Mouse (Mus musculus): Measurements from ENCODE around the gene Atxn7l1. TPM values are rescaled to one million over a fixed set of nuclear protein-coding genes. Genes with fewer than 3 reads are reported as not detected.
A peak's percentile ranks its signal among the peaks of the same experiment; 100 is the strongest.

Gene Atxn7l1
- total RNA-seq, 2 experiments from 2014 or later, result 61.4 to 62.9 TPM

DNA sequence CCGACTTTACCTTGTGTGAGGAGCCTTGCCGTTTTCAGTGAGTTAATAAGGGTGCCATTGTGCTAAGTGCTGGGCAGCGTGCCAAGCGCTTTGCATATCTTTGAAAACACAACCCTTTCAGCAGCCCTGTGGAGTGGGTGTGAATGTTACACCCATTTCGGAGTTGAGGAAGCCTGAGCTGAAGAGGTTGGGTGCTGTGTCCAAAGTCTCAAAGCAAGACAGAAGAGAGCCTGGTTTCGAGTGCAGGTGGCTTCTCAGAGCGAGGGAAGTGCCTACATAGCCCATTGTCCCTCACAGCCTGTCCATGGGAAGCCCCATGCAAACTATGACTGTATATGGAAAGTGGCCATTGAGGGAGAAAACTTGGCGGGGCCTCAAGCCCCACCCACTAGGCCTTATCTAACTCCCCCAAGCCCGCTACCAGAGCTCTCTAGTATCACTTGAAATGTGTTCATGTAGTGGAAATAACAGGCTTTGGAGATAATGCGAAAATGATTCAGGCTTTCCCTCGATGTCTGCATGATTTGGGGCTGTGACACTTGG is 73.1 kb downstream of the Atxn7l1 start:
- no peak for DNase-seq
- intact Hi-C loops (cut with DNase I), result no loop called here

DNA sequence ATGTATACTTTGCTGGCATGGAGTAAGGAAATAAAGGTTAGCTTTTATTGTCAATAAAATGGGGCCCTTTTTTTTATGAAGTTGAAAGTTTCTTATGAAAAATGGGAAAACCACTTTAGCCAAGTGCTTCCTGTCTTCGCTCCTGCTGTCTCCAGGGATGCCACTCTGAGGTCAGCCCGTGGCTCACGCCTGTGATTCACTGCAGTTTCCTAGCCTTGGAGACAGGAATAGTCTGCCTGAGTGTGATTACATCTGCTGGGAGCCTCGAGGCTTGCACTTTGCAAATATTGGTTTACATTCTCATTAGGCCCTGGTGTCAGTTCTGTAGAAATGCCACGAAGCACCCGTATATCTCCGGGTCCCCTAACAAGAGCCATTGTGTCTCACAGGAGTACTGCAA is 74.7 kb downstream of the Atxn7l1 start:
- DNase-seq, result no peak
- intact Hi-C loops (cut with DNase I), result no loop called here

DNA sequence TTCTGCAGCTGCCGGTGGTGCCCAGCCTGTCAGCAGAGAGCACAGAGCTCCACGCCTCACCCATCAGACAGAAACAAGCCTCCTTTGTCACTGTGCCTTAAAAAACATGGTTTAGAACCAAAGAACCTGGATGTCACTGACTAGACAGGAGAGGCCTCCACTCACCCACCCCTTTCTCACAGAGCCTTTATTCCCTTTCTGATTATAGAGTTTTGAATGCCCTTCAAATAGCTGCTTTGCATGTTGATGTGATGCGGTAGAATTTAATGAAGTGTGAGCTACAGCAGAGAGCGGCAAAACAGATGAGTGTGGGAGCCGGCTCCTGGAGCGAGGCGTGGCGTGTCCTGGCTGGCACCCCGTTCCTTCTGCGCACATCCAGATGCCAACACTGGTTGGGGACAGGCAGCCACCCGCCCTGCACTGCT is 77.6 kb downstream of the Atxn7l1 start:
- no peak for DNase-seq
- intact Hi-C loops (cut with DNase I), result no loop called here

DNA sequence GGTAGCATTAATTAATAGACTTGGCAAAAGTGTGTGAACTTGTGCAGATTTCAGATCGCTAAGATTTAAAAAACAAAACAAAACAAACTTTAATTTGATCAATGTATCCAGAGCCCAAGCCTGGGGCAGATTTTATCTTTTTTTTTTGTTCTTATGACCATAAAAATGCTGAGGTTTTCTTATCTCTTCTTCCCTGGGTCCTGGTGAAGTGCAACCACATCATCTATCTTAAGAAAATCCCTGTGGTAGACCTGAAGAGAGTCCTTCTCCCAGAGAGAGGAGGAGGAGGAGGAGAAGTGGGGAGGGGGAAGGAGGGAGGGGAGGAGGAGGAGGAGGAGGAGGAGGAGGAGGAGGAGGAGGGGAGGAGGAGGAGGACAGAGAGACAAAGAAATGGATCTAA is 78.5 kb downstream of the Atxn7l1 start:
- DNase-seq, result no peak
- intact Hi-C loops (cut with DNase I), result no loop called here

DNA sequence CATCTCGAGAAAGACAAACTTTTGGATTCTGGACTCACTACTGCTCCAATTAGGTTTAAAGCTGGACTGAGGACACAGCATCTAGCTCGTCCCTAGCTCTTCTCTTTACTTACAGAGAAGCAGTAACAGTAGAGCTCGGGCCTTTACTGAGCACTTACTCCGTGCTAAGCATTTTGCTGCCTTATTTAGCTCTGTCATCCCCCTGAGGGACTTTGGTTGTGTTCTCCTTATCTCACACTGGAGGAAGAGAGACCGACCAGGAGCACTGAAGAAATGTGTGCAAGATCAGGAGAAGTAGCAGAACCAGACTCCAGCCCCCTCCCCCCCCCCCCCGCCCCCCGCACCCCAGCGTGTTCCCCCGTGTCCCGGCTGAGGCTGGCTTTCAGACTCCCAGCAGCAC is 79.1 kb downstream of the Atxn7l1 start:
- intact Hi-C loops (cut with DNase I), result no loop called here
- no peak for DNase-seq

DNA sequence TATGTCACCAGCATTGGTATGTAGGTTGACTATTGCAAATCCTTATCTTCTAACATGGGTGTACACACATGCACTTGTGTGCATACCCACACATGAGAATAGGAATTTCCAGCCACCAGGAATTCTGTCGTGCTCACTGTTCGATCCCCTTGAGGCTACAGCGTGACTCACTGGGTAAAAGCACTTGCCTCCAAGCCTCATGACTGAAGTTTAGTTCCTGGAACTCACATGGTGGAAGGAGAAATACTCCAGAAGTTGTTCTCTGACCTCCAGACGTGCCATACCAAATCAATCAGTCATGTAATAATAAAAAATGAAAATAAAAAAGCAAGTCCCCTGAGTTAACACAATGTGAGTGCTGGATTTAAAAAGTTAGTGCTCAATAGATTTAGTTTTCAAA is 87.8 kb downstream of the Atxn7l1 start:
- intact Hi-C loops (cut with DNase I), result no loop called here
- DNase-seq, result no peak

DNA sequence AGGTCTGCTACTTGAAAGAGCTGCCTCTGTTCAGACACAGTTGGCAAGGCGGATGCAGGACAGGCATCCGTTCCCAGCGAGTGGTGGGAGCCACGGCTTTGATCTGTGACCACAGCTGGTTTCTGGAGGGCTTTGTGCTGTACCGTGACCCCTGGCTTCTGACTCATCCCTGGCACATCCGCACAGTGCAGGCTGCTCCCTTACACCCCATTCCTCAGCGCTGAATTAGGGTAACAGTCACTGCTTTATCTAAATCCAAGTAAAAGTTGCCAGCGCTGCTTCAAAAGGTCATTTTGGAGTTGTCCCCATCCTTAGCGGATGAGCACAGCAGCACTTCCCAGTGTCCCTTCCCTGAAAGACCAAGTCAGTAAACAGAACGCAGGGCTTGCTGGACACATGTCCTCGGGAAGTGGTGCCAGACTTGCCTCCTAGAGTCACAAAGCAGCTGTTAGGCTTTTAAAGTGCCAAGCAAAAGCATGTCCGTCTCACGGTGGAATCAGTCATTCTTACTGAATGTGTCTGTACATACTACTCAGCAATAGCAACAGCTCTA is 88.4 kb downstream of the Atxn7l1 start:
- intact Hi-C loops (cut with DNase I), result no loop called here
- peak; percentile 40 for DNase-seq

DNA sequence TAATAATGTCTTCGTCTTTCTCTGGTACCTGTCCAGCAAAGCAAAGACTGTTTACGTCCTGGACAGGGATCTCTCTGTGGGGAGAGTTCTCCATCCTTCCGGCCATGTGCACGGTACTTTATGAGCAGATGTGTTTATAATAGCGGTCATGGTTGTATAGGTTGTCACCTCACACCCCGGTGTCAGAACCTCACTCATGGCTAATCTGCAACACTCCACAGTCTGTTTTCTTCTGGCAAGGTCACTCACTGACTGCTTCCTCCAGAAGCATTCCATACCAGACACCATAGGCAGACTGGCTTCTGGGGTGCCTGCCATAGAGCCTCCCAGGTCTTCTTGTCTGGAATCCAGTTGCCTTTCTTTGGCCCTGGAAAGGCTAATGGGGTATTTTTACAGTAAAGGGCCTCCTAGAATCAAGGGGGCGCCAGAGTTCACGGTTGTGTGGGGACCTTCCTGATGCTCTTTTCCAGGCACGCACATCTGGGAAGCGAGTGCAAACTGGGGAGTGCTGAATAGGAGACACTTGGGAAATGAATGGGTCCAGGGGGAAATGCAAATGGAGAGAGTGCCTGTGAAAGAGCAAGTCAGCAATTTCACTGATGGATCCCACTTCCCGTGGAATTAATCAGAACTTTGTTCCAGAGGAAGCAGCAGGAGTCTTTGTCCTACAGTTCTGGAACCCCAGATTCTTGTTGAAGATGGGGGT is 89.0 kb downstream of the Atxn7l1 start:
- intact Hi-C loops (cut with DNase I), result no loop called here
- DNase-seq, result no peak

DNA sequence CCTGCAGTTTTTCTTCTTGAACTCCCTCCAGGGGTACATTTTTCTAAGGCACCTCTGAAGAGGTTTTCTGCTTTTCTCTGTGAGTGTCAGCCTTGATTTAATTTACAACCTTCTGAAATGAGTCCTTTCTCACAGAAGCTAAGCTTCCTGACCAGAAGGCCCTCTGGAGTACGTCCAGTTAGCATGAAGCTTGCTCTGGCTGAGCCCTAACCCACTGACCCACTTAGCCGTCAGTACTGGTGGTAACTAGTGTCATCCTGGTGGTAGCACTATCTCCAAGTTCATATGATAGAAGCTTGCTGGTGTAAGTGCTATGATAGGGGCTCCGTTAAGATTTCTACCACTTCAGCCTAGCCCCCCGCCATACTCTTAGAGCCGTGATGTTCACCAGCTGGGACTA is 89.6 kb downstream of the Atxn7l1 start:
- intact Hi-C loops (cut with DNase I), result no loop called here

DNA sequence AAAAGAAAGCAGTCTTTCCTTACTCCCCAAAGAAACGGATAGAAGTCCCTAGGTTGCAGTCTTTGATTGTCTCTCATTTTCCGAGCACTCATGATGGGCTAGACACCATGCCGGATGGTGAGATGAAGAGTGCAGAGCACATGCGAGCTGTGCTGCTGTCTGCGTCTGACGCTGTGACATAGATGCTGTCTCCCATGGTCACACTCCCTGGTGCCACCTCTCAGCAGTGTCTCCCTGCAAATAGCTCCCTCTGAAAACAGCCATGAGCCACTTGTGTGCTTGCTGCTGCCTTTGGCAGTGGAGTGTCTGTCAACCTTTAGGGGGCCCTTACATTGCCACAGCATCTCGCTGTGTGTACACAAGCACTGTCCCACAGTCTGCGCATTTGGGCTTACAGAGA is 95.2 kb downstream of the Atxn7l1 start:
- no peak for DNase-seq
- intact Hi-C loops (cut with DNase I), result no loop called here

More for the DNA sequence above, 89.6 kb downstream of the Atxn7l1 start:
- no peak for DNase-seq

DNA sequence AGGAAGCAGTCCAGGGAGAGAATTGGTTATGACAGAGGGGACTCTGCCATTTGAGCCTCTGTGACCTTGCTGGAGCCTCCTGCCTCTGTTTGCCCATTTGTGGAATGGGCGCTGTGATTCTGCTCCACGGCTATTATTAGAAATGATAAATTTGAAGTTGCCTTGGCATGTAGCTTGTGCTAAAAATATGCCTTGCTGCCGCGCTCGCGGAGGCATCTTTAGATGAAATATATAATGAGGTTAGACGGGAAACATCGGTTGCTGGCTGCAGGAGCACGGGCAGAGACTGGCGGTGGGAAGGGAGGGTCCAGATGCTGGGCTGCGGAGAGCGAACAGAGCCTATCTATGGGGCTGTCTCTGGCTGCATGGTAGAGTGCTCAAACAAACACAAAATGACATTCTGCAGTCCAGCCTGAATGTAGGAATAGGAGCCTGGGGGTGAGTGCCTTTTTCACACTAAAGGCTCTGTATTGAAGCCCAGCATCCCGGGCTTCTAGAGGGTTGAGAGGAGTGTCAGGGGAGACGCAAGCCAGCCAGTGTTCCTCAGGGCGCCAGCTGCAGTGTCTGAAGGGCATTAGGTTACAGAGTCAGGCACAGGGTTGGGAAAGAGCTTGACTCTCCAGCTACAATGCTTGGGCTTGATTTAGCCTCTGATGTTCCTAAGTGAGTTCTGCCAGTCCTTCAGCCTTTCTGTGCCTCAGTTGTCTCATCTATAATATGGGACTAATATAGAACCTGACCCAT is 96.8 kb downstream of the Atxn7l1 start:
- intact Hi-C loops (cut with DNase I), result no loop called here
- DNase-seq, result no peak

DNA sequence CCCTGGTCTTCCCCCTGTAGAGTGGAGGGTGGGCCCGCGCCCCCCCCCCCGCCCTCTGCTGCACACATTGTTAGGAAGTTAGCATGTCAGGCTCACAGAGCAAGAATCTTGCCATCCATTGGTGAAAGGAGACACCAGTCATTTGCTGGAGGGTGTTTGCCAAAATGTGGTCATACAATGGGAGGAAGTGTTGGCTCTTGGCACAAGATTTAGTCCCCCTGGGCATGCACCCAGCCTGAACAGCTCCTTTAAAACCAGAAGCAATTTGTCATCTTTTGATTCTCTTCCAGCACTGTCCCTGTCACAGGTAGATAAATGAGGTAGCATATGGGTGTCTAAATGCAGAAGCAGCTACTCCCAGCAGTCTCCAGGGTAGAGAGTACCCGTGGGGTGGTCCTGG is 98.0 kb downstream of the Atxn7l1 start:
- intact Hi-C loops (cut with DNase I), result no loop called here
- peak; percentile 25 for DNase-seq

DNA sequence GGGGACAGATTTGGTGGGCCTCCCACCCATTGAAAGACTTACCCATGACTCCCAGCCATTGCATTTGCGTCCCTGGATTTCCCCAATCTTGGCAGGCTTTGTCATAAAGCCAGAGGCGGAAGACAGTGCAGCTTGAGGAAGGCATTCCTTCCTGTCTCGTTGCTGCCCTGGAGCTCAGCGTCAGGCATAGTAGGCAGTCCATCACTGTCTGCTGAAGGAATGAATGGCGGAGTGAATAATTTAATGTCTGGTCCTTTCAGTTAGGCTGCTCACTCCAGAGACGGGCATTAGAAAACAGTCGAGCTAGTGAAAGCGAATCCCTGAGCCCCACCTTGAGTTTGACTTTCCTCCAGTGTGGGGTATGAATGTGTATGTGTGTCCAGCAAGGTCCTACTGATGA is 99.4 kb downstream of the Atxn7l1 start:
- intact Hi-C loops (cut with DNase I), result no loop called here

DNA sequence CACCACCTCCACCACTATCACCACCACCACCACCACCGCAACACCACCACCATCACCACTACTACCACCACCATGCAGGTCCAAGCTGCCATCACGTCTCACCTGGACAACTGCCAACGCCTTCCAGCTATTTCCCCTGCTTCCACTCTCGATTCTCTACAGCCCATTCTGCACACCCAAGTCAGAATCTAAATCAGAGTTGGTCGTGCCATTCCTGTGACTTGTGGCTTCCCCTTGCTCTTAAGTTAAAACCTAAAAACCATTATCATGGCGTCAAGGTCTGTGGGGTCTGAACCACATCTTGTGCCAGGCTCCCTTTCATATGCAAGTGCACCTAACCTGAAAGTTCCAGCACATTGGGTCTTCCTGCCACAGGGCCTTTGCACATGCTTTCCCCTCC is 102.7 kb downstream of the Atxn7l1 start:
- intact Hi-C loops (cut with DNase I), result no loop called here
- no peak for DNase-seq

More for the DNA sequence above, 99.4 kb downstream of the Atxn7l1 start:
- no peak for DNase-seq

DNA sequence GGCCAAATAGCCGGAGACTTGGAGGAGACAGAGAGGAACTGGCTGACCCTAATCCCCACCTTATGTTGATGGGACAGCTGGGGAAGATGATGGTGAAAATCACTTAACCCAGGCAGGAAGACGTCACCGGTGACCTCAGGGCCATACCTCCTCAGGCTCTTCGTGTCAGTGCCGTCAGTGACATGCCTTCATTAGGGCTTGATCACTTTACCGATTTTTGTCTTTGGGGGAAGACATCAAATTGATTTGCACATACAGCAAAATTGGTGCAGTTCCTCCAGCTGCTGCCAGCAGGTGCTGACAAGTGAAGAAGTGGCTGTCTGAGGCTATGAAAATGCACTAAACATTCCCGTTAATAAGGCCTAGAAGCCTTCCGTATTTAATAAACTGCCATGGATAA is 103.9 kb downstream of the Atxn7l1 start:
- DNase-seq, result no peak
- intact Hi-C loops (cut with DNase I), result no loop called here

DNA sequence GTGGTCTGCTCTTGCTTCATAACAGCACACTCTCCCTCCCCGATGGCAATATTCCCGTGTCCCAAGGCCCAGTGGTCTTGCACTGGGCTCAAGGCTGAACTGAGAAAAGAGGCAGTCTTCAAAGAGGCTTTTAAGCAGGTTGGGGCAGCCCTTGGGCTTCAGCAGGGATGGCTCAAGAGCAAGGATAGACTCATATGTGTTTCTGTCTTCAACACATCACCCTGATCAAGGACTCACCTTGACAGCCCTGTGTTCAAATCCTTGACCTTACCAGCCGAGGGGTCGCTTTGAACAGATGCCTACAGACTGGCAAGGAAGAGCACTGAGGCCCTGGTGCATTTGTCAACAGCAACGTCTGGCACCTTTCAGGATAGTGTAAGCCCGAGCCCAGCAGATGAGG is 105.1 kb downstream of the Atxn7l1 start:
- intact Hi-C loops (cut with DNase I), result no loop called here
- no peak for DNase-seq

DNA sequence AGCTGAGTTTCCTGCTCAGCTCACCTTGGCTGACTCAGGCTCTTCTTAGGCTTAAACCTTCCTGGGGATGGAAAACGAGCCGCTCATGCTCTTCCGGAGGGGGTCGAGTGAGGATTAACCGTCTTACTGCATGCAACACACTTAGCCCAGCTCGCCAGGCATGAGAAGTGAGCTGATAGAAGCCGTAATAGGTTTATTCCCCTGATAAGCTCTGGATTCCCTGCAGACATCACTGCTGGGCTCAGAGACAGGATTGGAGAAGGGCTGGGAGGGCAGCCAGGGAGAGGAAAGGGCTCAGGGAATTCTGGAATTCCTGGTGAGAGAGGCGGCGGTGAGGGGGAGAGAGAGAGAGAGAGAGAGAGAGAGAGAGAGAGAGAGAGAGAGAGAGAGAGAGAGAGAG is 105.7 kb downstream of the Atxn7l1 start:
- intact Hi-C loops (cut with DNase I), result no loop called here
- DNase-seq, result no peak

DNA sequence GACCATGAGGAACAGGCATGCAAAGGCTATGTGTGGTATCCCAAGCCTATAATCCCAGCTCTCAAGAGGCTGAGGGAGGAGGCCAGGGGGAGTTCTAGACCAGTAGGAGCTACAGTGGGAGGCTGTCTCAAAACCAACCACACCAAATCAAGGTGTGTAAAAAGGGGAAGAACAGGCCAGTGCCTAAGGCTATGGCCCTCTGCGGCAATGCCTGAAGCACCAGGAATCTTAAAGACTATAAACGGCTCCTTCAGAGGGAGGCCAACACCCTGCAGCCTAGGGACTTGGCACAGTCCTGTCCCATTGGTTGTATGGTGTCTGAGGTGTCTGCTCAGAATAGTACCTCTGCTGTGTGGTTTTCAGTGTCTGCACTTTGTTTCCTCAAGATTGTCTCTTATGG is 107.8 kb downstream of the Atxn7l1 start:
- DNase-seq, result no peak
- intact Hi-C loops (cut with DNase I), result no loop called here

DNA sequence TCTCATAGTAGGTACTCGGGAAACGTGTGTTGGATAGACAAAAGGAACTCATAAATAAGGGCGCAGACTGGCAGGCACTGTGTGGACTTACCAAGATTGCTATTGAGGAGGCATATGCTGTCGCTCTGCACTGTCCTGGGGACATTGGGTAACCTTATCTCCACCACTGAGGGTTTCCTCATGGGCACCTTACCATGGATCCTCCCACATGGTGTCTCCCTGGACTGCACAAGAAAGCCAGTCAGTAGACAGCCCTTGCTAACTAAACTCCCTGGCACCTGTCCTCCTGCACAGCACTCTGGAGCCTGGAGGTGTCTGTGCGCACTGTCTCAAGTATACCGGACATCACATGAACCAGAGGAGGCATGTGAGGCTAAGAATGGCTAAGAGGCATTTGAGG is 108.9 kb downstream of the Atxn7l1 start:
- no peak for DNase-seq
- intact Hi-C loops (cut with DNase I), result no loop called here

DNA sequence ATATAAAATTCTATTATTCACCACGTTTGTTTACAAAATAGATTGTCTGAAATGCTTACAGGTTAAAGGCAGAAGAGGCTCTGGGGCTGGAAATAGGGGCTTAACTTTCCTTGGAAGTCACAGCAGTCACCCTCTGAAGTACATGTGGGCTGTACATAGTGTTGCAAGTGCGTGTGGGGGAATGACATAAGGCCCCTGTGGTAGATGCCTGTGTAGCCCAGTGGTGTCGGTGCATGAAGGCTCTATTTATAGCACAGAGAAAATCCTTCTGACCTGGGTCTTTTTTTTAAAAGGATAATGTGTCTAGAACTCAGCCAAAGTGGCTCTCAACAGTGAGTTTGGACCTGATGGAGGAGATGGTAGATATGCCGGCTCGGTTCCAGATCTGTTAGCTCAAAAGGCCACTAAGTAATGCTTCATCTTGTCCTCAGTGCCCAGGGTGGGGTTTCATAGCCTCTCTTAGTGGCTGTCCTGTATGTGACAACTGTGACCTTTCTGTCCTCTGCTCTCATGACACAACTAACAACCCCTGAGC is 111.6 kb downstream of the Atxn7l1 start:
- no peak for DNase-seq
- intact Hi-C loops (cut with DNase I), result no loop called here

DNA sequence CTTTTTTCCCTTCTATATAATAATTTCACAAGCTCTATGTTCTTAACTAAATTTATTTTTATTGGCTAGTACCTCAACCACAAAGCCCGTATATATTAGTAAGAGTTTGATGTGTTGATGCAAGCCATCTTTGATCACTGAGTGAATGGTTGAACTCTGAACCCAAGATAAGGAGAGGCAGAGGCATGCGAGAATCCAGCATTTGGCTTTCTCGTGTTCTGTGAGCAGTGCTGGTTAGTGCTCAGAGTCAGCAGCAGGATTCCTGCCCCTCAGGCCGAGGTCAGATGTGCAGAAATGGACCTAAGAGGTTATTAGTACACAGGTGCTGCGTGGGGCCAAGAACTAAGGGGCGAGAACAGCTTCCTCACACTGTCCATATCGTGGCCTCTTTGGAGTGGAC is 113.1 kb downstream of the Atxn7l1 start:
- no peak for DNase-seq
- intact Hi-C loops (cut with DNase I), result loop anchor here (10.0 kb wide), 1 partner anchor 236 kb away; no protein-coding TSS in a partner anchor

All from left cerebral cortex, postnatal 4 days (tissue).